Mouse (Mus musculus): ENCODE data around the gene Zfr. TPM values are rescaled to one million over a fixed set of nuclear protein-coding genes. Genes with fewer than 3 reads are reported as not detected.

Zfr gene
- total and polyA plus RNA-seq, 3 experiments: 47.5 to 89.8 (median 84.9) TPM

DNA sequence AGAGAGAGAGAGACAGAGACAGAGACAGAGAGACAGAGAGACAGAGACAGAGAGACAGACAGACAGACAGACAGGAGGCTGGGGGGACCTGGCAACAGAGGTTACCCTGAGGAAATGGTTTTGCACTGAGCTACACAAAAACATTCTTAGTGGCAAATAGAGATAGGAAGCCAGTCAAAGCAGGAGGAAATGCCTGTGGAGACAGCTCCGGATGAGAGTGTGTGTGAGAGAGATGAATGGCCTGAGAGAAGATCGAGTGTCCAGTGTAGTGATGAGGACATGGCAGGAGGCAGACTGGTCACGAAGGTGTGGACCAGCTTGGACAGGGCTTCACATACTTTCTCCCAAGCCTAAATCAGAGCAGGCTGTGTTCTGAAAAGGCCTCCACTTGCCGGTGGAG is 107.4 kb downstream of the Zfr start:
- in situ Hi-C loops (cut with MboI; ENCODE audit: low pct_ligation_motif_present, low pct_unique_long_range_greater_than_20kb, low sequenced_read_pairs): no loop called here
- H3K27me3 ChIP-seq (replicated peaks): no peaks in the 10 kb centered on the region
- H3K4me3 ChIP-seq (replicated peaks in 1 of 3; ENCODE audit: low read depth in 2 of 3, low read length in 2 of 3, poor library complexity in 1 of 3): no peak overlapping the region
- no peaks in the 10 kb centered on the region for H3K9me3 ChIP-seq (replicated peaks; ENCODE audit: low read length)
- dilution Hi-C loops (cut with MboI; ENCODE audit: extremely low pct_ligation_motif_present, extremely low pct_unique_long_range_greater_than_20kb, low sequenced_read_pairs): no loop called here
- H3K4me2 ChIP-seq (ENCODE audit: insufficient read depth, low read depth, poor library complexity, severe bottlenecking): no peak overlapping the region
- peaks cover 0 to 22% of the 10 kb centered on the region in 2 experiments for H3K36me3 ChIP-seq (replicated peaks in 1 of 2; ENCODE audit: control insufficient read depth in 1 of 2, insufficient read depth in 1 of 2, low read length in 1 of 2)
- TF ChIP-seq PAX5 (IDR thresholded peaks at IDR 0.05; ENCODE audit: low read length) (no peak), E2F4 (IDR thresholded peaks at IDR 0.05; ENCODE audit: insufficient replicate concordance, low read depth, low read length) (no peak), MAZ (IDR thresholded peaks at IDR 0.05; ENCODE audit: low read depth, low read length) (no peak), ZMIZ1 (IDR thresholded peaks at IDR 0.05; ENCODE audit: low read depth, low read length) (no peak), UBTF (IDR thresholded peaks at IDR 0.05; ENCODE audit: low read depth, low read length) (no peak), KAT2A (IDR thresholded peaks at IDR 0.05; ENCODE audit: insufficient replicate concordance, low read length) (no peak), JUND (conservative IDR thresholded peaks at IDR 0.05; ENCODE audit: low read depth, low read length) (no peak), ZC3H11A (IDR thresholded peaks at IDR 0.05; ENCODE audit: low read depth, low read length) (no peak)
- peaks cover 2 to 19% of the 10 kb centered on the region in 2 experiments for H3K4me1 ChIP-seq (ENCODE audit: control insufficient read depth in 1 of 2, insufficient read depth in 2 of 2)
- no peaks in the 10 kb centered on the region; the same call in 1 of the 2 replicates for H3K79me2 ChIP-seq (replicated peaks; ENCODE audit: control insufficient read depth, extremely low read depth, insufficient read depth, poor library complexity, severe bottlenecking)
- no peak overlapping the region for H3K27ac ChIP-seq (ENCODE audit: insufficient read depth, low read depth)
- no peak overlapping the region for H3K9ac ChIP-seq (ENCODE audit: insufficient read depth, low read depth)
- no peak for DNase-seq (ENCODE audit: extremely low read depth)

- Histone ChIP-seq H3K9me3 (replicated peaks; ENCODE audit: low read length) (no peaks in the 10 kb centered on the region), H3K36me3 (replicated peaks in 1 of 2; ENCODE audit: control insufficient read depth in 1 of 2, insufficient read depth in 1 of 2, low read length in 1 of 2) (peaks cover 0 to 25% of the 10 kb centered on the region in 2 experiments), H3K4me1 (ENCODE audit: control insufficient read depth in 1 of 2, insufficient read depth in 2 of 2) (peaks cover 8 to 37% of the 10 kb centered on the region in 2 experiments), H3K27ac (ENCODE audit: insufficient read depth, low read depth) (no peak overlapping the region), H3K79me2 (replicated peaks; ENCODE audit: control insufficient read depth, extremely low read depth, insufficient read depth, poor library complexity, severe bottlenecking) (no peaks in the 10 kb centered on the region; the same call in 1 of the 2 replicates), H3K27me3 (replicated peaks) (no peaks in the 10 kb centered on the region), H3K4me2 (ENCODE audit: insufficient read depth, low read depth, poor library complexity, severe bottlenecking) (no peak overlapping the region), H3K4me3 (replicated peaks in 1 of 3; ENCODE audit: low read depth in 2 of 3, low read length in 2 of 3, poor library complexity in 1 of 3) (no peak overlapping the region), H3K9ac (ENCODE audit: insufficient read depth, low read depth) (no peak overlapping the region)
- TF ChIP-seq JUN (IDR thresholded peaks at IDR 0.05; ENCODE audit: insufficient read depth, low read depth, low read length): no peak
- no peak for TF ChIP-seq CHD1 (IDR thresholded peaks at IDR 0.05; ENCODE audit: low read depth, low read length)
- no peak for TF ChIP-seq SMC3 (IDR thresholded peaks at IDR 0.05; ENCODE audit: low read depth, low read length)
- no peak for TF ChIP-seq KAT2A (IDR thresholded peaks at IDR 0.05; ENCODE audit: insufficient replicate concordance, low read length)
- dilution Hi-C loops (cut with MboI; ENCODE audit: extremely low pct_ligation_motif_present, extremely low pct_unique_long_range_greater_than_20kb, low sequenced_read_pairs) (no loop called here), in situ Hi-C loops (cut with MboI; ENCODE audit: low pct_ligation_motif_present, low pct_unique_long_range_greater_than_20kb, low sequenced_read_pairs) (no loop called here)
- DNase-seq (ENCODE audit: extremely low read depth): no peak
These were observed 109.3 kb downstream of the Zfr start for GRCm38 (mm10) chr15:12226908-12227307.

GRCm38 (mm10) chr15:12227355-12227754 is 109.7 kb downstream of the Zfr start:
- H3K9me3 ChIP-seq (replicated peaks; ENCODE audit: low read length): no peaks in the 10 kb centered on the region
- TF ChIP-seq TBP (conservative IDR thresholded peaks at IDR 0.05; ENCODE audit: low read depth, low read length) (no peak), IRF4 (IDR thresholded peaks at IDR 0.05; ENCODE audit: low read depth, low read length) (no peak), ELF1 (IDR thresholded peaks at IDR 0.05; ENCODE audit: low read depth, low read length) (no peak), SMC3 (IDR thresholded peaks at IDR 0.05; ENCODE audit: low read depth, low read length) (no peak), PAX5 (IDR thresholded peaks at IDR 0.05; ENCODE audit: low read length) (no peak), USF2 (conservative IDR thresholded peaks at IDR 0.05; ENCODE audit: low read depth, low read length) (no peak), POLR2AphosphoS2 (IDR thresholded peaks at IDR 0.05; ENCODE audit: low read depth, low read length) (no peak), USF1 (IDR thresholded peaks at IDR 0.05; ENCODE audit: low read depth, low read length) (no peak), TCF12 (IDR thresholded peaks at IDR 0.05; ENCODE audit: low read depth, low read length) (no peak), MAX (IDR thresholded peaks at IDR 0.05; ENCODE audit: low read length) (no peak), EP300 (IDR thresholded peaks at IDR 0.05; ENCODE audit: low read length) (no peak), MAZ (IDR thresholded peaks at IDR 0.05; ENCODE audit: low read depth, low read length) (no peak), CTCF (conservative IDR thresholded peaks at IDR 0.05 in 1 of 2, IDR thresholded peaks at IDR 0.05 in 1 of 2; ENCODE audit: low read depth in 2 of 2, low read length in 2 of 2) (no peak), E2F4 (IDR thresholded peaks at IDR 0.05; ENCODE audit: insufficient replicate concordance, low read depth, low read length) (no peak), NRF1 (IDR thresholded peaks at IDR 0.05; ENCODE audit: low read depth, low read length) (no peak)
- H3K4me1 ChIP-seq (ENCODE audit: control insufficient read depth in 1 of 2, insufficient read depth in 2 of 2): peaks cover 8 to 40% of the 10 kb centered on the region in 2 experiments
- no peak for DNase-seq (ENCODE audit: extremely low read depth)
- H3K4me2 ChIP-seq (ENCODE audit: insufficient read depth, low read depth, poor library complexity, severe bottlenecking): no peak overlapping the region
- in situ Hi-C loops (cut with MboI; ENCODE audit: low pct_ligation_motif_present, low pct_unique_long_range_greater_than_20kb, low sequenced_read_pairs): no loop called here
- H3K27ac ChIP-seq (ENCODE audit: insufficient read depth, low read depth): no peak overlapping the region
- no peak overlapping the region for H3K9ac ChIP-seq (ENCODE audit: insufficient read depth, low read depth)
- dilution Hi-C loops (cut with MboI; ENCODE audit: extremely low pct_ligation_motif_present, extremely low pct_unique_long_range_greater_than_20kb, low sequenced_read_pairs): no loop called here
- H3K27me3 ChIP-seq (replicated peaks): no peaks in the 10 kb centered on the region
- no peak overlapping the region for H3K4me3 ChIP-seq (replicated peaks in 1 of 3; ENCODE audit: low read depth in 2 of 3, low read length in 2 of 3, poor library complexity in 1 of 3)
- H3K36me3 ChIP-seq (replicated peaks in 1 of 2; ENCODE audit: control insufficient read depth in 1 of 2, insufficient read depth in 1 of 2, low read length in 1 of 2): peaks cover under 1 to 29% of the 10 kb centered on the region in 2 experiments
- no peaks in the 10 kb centered on the region; the same call in 1 of the 2 replicates for H3K79me2 ChIP-seq (replicated peaks; ENCODE audit: control insufficient read depth, extremely low read depth, insufficient read depth, poor library complexity, severe bottlenecking)
